Mouse (Mus musculus): ENCODE results near the gene Zbtb38.

DNA sequence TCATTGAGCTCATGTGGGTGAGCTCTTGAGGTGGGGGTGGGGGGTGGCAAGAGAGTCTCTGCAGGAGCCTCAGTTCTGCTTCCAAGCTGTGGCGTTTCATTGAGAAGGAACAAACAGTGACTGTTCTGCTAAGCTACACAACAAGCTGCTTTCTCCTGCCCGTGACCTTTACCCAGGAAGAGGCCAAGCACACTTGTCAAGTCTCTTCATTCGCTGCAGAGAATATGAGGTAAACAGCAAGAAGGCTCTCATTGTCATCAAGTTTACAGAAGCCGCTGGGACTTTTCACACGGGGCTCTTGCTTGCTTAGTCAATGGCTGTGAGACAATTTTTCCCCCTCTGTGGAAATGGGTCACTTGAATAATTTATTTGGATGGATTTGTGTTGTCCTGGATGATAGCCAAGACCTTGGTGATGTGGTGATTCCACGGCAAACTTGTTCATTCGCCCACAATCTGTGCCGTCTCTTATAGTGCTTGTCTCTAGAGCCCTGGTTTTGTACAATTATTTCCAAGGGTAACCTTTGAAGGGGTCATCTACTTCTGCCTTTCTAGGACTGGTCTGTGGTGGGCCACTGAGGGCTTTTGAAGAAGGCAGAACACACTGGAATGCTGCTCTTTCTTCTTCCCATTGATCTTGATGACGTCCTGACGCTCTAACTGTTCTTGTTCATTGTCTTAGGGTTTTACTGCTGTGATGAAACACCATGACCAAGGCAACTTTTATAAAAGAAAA lies 92.0 kb downstream of the Zbtb38 start:
- TF ChIP-seq POLR2A (IDR thresholded peaks at IDR 0.05; ENCODE audit: borderline replicate concordance, low read depth, low read length) (no peak), CTCF (IDR thresholded peaks at IDR 0.05; ENCODE audit: low read depth, low read length) (no peak)
